Mouse (Mus musculus) bone marrow macrophage, adult 2 months (primary cell): Measurements from ENCODE around the gene Khdc1c. TPM values are rescaled to one million over a fixed set of nuclear protein-coding genes. Genes with fewer than 3 reads are reported as not detected.
"Not testable (repeated sequence)": the region's sequence is repeated elsewhere in the genome, so short reads cannot be mapped to it uniquely, and the experiment has no call there.

Source experiments
- H3K27ac ChIP-seq: 2 replicates; pipeline ENCODE4 v1.5.1; 2012; ENCODE audit warnings: low read depth, low read length; ENCODE audit not compliant: insufficient read depth
- H3K4me1 ChIP-seq: 2 replicates; pipeline ENCODE4 v1.6.1; 2012; ENCODE audit warnings: low read length; ENCODE audit not compliant: control insufficient read depth, insufficient read depth
- H3K4me3 ChIP-seq: 2 replicates; pipeline ENCODE4 v1.5.1; 2012; ENCODE audit warnings: mild to moderate bottlenecking, low read length, moderate library complexity; ENCODE audit not compliant: insufficient read depth
- CTCF ChIP-seq: IDR thresholded peaks from 2 replicates; pipeline ENCODE4 v1.5.1; 2012; ENCODE audit warnings: low read depth, mild to moderate bottlenecking, low read length, moderate library complexity
- POLR2A ChIP-seq: IDR thresholded peaks from 2 replicates; pipeline ENCODE4 v1.6.1; 2012; ENCODE audit warnings: mild to moderate bottlenecking, low read depth, low read length, borderline replicate concordance
- polyA plus RNA-seq: library from polyadenylated mRNA; stranded (reverse); fragments of >200 nt; gene quantifications from 2 replicates; pipeline ENCODE4 v1.2.4, GENCODE M21; 2012; ENCODE audit not compliant: missing spikeins, insufficient read depth, insufficient read length

Khdc1c gene
- not detected in 2 replicates for polyA plus RNA-seq

- not testable (repeated sequence) for H3K27ac ChIP-seq, H3K4me1 ChIP-seq, H3K4me3 ChIP-seq
Measured at GRCm38 (mm10) chr1:21368031-21368430, at the start of gene Khdc1c. Gene Khdc1c (plus strand): TSS chr1:21368331.

GRCm38 (mm10) chr1:21320271-21320670, 47.9 kb upstream of the Khdc1c start:
- H3K4me3 ChIP-seq, H3K4me1 ChIP-seq, H3K27ac ChIP-seq: not testable (repeated sequence)

GRCm38 (mm10) chr1:21321656-21322055, 46.5 kb upstream of the Khdc1c start:
- Histone ChIP-seq H3K4me1 (no peaks in the 10 kb centered on the region), H3K27ac (no peak overlapping the region), H3K4me3 (no peak overlapping the region)
- TF ChIP-seq CTCF (no peak), POLR2A (no peak)

- no peak for TF ChIP-seq CTCF
- no peak for TF ChIP-seq POLR2A
- H3K27ac ChIP-seq: no peak overlapping the region
- no peak overlapping the region for H3K4me3 ChIP-seq
- H3K4me1 ChIP-seq: no peaks in the 10 kb centered on the region
Measured at GRCm38 (mm10) chr1:21323996-21324574, 44.0 kb upstream of the Khdc1c start.

GRCm38 (mm10) chr1:21324633-21325032, 43.5 kb upstream of the Khdc1c start:
- Histone ChIP-seq H3K4me3 (no peak overlapping the region), H3K27ac (no peak overlapping the region), H3K4me1 (no peaks in the 10 kb centered on the region)
- TF ChIP-seq POLR2A: no peak
- TF ChIP-seq CTCF: no peak

GRCm38 (mm10) chr1:21326733-21327132, 41.4 kb upstream of the Khdc1c start:
- no peaks in the 10 kb centered on the region for H3K4me1 ChIP-seq
- no peak overlapping the region for H3K4me3 ChIP-seq
- TF ChIP-seq POLR2A (no peak), CTCF (no peak)
- H3K27ac ChIP-seq: no peak overlapping the region

- H3K27ac ChIP-seq, H3K4me1 ChIP-seq, H3K4me3 ChIP-seq: not testable (repeated sequence)
Measured at GRCm38 (mm10) chr1:21331161-21331560, 37.0 kb upstream of the Khdc1c start.

GRCm38 (mm10) chr1:21333222-21333973, 34.7 kb upstream of the Khdc1c start:
- TF ChIP-seq POLR2A (no peak), CTCF (no peak)
- Histone ChIP-seq H3K27ac (no peak overlapping the region), H3K4me3 (no peak overlapping the region), H3K4me1 (no peaks in the 10 kb centered on the region)

- no peak overlapping the region for H3K4me3 ChIP-seq
- TF ChIP-seq POLR2A: no peak
- no peak for TF ChIP-seq CTCF
- no peaks in the 10 kb centered on the region for H3K4me1 ChIP-seq
- H3K27ac ChIP-seq: no peak overlapping the region
Measured at GRCm38 (mm10) chr1:21335836-21336235, 32.3 kb upstream of the Khdc1c start.

- no peaks in the 10 kb centered on the region for H3K4me1 ChIP-seq
- TF ChIP-seq POLR2A: no peak
- TF ChIP-seq CTCF: no peak
- no peak overlapping the region for H3K4me3 ChIP-seq
- no peak overlapping the region for H3K27ac ChIP-seq
Measured at GRCm38 (mm10) chr1:21340745-21341144, 27.4 kb upstream of the Khdc1c start.

GRCm38 (mm10) chr1:21344253-21344652, 23.9 kb upstream of the Khdc1c start:
- H3K27ac ChIP-seq: no peak overlapping the region
- TF ChIP-seq POLR2A (no peak), CTCF (no peak; the same call in 1 of the 2 replicates)
- no peak overlapping the region for H3K4me3 ChIP-seq
- no peaks in the 10 kb centered on the region for H3K4me1 ChIP-seq

- not testable (repeated sequence) for H3K4me3 ChIP-seq, H3K4me1 ChIP-seq, H3K27ac ChIP-seq
Measured at GRCm38 (mm10) chr1:21344752-21345151, 23.4 kb upstream of the Khdc1c start.
